Mouse (Mus musculus) thymus, adult 18-20 months (tissue): ENCODE data around the gene Pcbp2.

Experiments used
- DNase-seq, 2 experiments: peaks; one replicate each; pipeline ENCODE4 v3.0.0; 2022; ENCODE audit warnings: mixed read lengths in 2 of 2

The Pcbp2 gene

GRCm38 (mm10) chr15:102528396-102528795, 58.1 kb downstream of the Pcbp2 start:
- DNase-seq, result no peak

GRCm38 (mm10) chr15:102530566-102530965, 60.2 kb downstream of the Pcbp2 start:
- DNase-seq, result no peak

GRCm38 (mm10) chr15:102531586-102531985, 61.2 kb downstream of the Pcbp2 start:
- no peak for DNase-seq

GRCm38 (mm10) chr15:102532106-102532900, 62.0 kb downstream of the Pcbp2 start:
- no peak for DNase-seq

- no peak for DNase-seq
Observed at GRCm38 (mm10) chr15:102533926-102534325, 63.6 kb downstream of the Pcbp2 start.

GRCm38 (mm10) chr15:102544801-102545200, 74.5 kb downstream of the Pcbp2 start:
- no peak for DNase-seq

GRCm38 (mm10) chr15:102546246-102546645, 75.9 kb downstream of the Pcbp2 start:
- DNase-seq, result no peak

GRCm38 (mm10) chr15:102546677-102547427, 76.5 kb downstream of the Pcbp2 start:
- no peak for DNase-seq

GRCm38 (mm10) chr15:102547478-102547877, 77.1 kb downstream of the Pcbp2 start:
- DNase-seq, result no peak
